Mouse (Mus musculus) midbrain, embryonic 12.5 days (tissue): ENCODE results near the gene Gm17349. TPM values are rescaled to one million over a fixed set of nuclear protein-coding genes. Genes with fewer than 3 reads are reported as not detected.
A peak's percentile ranks its signal among the peaks of the same experiment; 100 is the strongest.
"Not testable (repeated sequence)": the region's sequence is repeated elsewhere in the genome, so short reads cannot be mapped to it uniquely, and the experiment has no call there.

Experiments
- ATAC-seq: fragments of 200-750 bp; cut with Nextera tagmentation; 2 replicates; pipeline ENCODE4 v1.8.0; 2017; ENCODE audit warnings: low read depth, moderate TSS enrichment, moderate library complexity; ENCODE audit not compliant: low FRiP score
- H3K27ac ChIP-seq: fragments of 300-500 bp; sonication (generic); replicated peaks from 2 replicates; pipeline ENCODE4 v1.5.1; 2016; ENCODE audit warnings: mild to moderate bottlenecking
- H3K27me3 ChIP-seq: fragments of 300-500 bp; sonication (generic); 2 replicates; pipeline ENCODE4 v1.6.1; 2016; ENCODE audit warnings: mild to moderate bottlenecking
- H3K36me3 ChIP-seq: fragments of 300-500 bp; sonication (generic); 2 replicates; pipeline ENCODE4 v1.6.1; 2016
- H3K4me1 ChIP-seq: fragments of 300-500 bp; sonication (generic); 2 replicates; pipeline ENCODE4 v1.6.1; 2016
- H3K4me2 ChIP-seq: fragments of 300-500 bp; sonication (generic); replicated peaks from 2 replicates; pipeline ENCODE4 v1.6.1; 2016; ENCODE audit warnings: mild to moderate bottlenecking, moderate library complexity
- H3K4me3 ChIP-seq: fragments of 300-500 bp; sonication (generic); 2 replicates; pipeline ENCODE4 v1.5.1; 2016; ENCODE audit warnings: mild to moderate bottlenecking
- H3K9ac ChIP-seq: fragments of 300-500 bp; sonication (generic); replicated peaks from 2 replicates; pipeline ENCODE4 v1.6.1; 2016; ENCODE audit warnings: mild to moderate bottlenecking, moderate library complexity
- H3K9me3 ChIP-seq: fragments of 300-500 bp; sonication (generic); 2 replicates; pipeline ENCODE4 v1.6.1; 2016; ENCODE audit warnings: mild to moderate bottlenecking
- WGBS: fragments of 180-500 bp; shearing (Covaris S2); methylation state at CpG from one replicate; pipeline ENCODE4 v1.1.7; 2016; 5-methylcytosine and 5-hydroxymethylcytosine counted together
- polyA plus RNA-seq: library from polyadenylated mRNA; unstranded; fragments of >200 nt; fragmentation: Nextera tagmentation; extraction: Ambion mirVana; gene quantifications from 2 replicates; pipeline ENCODE4 v1.2.1, GENCODE M21; 2016

The Gm17349 gene
- polyA plus RNA-seq, 1 experiment from 2014 or later = not detected

- WGBS = 67% methylated on average over 5 of the region's 5 CpGs
Observed at GRCm38 (mm10) chr15:99703676-99704040, 1.6 kb downstream of the Gm17349 start.

GRCm38 (mm10) chr15:99703104-99703503 lies 2.2 kb downstream of the Gm17349 start:
- Histone ChIP-seq H3K27me3 (no peaks in the 10 kb centered on the region), H3K4me3 (peak overlapping the region; percentile 85), H3K4me1 (peaks cover 33% of the 10 kb centered on the region), H3K36me3 (peaks cover 41% of the 10 kb centered on the region), H3K27ac (peak overlapping the region; percentile 96), H3K4me2 (peak overlapping the region; percentile 91), H3K9me3 (no peaks in the 10 kb centered on the region), H3K9ac (peak overlapping the region; percentile 97)
- ATAC-seq = no peak
- WGBS = 57% methylated on average over 9 of the region's 9 CpGs

More at GRCm38 (mm10) chr15:99703676-99704040, 1.6 kb downstream of the Gm17349 start:
- Histone ChIP-seq H3K4me2 (peak overlapping the region; percentile 91), H3K4me1 (peaks cover 33% of the 10 kb centered on the region), H3K27ac (peak overlapping the region; percentile 96), H3K36me3 (peaks cover 47% of the 10 kb centered on the region), H3K27me3 (no peaks in the 10 kb centered on the region), H3K4me3 (peak overlapping the region; percentile 85), H3K9me3 (no peaks in the 10 kb centered on the region), H3K9ac (peak overlapping the region; percentile 97)
- no peak for ATAC-seq

- WGBS = under 1% methylated on average over 71 of the region's 71 CpGs
Observed at GRCm38 (mm10) chr15:99701999-99702900, 3.0 kb downstream of the Gm17349 start, which contains the start of gene Smarcd1. Gene Smarcd1, plus strand, starts transcription at chr15:99702129.

DNA sequence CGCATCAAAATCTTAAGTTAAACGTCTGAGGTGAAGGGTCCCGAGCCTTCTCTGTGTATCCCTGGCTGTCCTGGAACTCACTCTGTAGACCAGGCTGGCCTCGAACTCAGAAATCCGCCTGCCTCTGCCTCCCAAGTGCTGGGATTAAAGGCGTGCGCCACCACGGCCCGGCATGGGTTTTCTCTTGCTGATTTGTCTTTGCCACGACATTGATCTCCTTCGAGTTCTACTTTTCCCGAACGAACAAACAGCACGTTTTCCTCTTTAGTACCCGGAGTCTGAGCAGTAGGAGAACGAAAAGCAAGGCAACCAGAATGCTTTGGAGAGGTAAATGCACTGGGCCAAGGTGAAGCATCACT lies 3.7 kb downstream of the Gm17349 start:
- WGBS = 46% methylated on average over 16 of the region's 16 CpGs
- Histone ChIP-seq H3K4me3 (peak overlapping the region; percentile 85), H3K4me2 (peak overlapping the region; percentile 91), H3K27me3 (peaks cover 11% of the 10 kb centered on the region), H3K27ac (peak overlapping the region; percentile 96), H3K36me3 (peaks cover 38% of the 10 kb centered on the region), H3K4me1 (peaks cover 33% of the 10 kb centered on the region)
- not testable (repeated sequence) for H3K9ac ChIP-seq, H3K9me3 ChIP-seq
- peak; percentile 0; the same call in 1 of the 2 replicates for ATAC-seq

More at GRCm38 (mm10) chr15:99701999-99702900, 3.0 kb downstream of the Gm17349 start, which contains the start of gene Smarcd1:
- peaks cover 33% of the 10 kb centered on the region for H3K4me1 ChIP-seq
- H3K27me3 ChIP-seq = peaks cover 5% of the 10 kb centered on the region
- H3K9ac ChIP-seq = peak within 1 kb of the TSS; percentile 97
- H3K27ac ChIP-seq = peak within 1 kb of the TSS; percentile 96
- peak within 1 kb of the TSS; percentile 85 for H3K4me3 ChIP-seq
- peaks cover 38% of the 10 kb centered on the region for H3K36me3 ChIP-seq
- peak; percentile 94 for ATAC-seq
- no peaks in the 10 kb centered on the region for H3K9me3 ChIP-seq
- peak within 1 kb of the TSS; percentile 91 for H3K4me2 ChIP-seq

GRCm38 (mm10) chr15:99700219-99701106 lies 4.8 kb downstream of the Gm17349 start:
- H3K9ac ChIP-seq = no peak overlapping the region
- 90% methylated on average over 18 of the region's 18 CpGs for WGBS
- H3K27ac ChIP-seq = no peak overlapping the region
- peaks cover 36% of the 10 kb centered on the region for H3K36me3 ChIP-seq
- peaks cover 33% of the 10 kb centered on the region for H3K4me1 ChIP-seq
- ATAC-seq = no peak
- H3K9me3 ChIP-seq = no peaks in the 10 kb centered on the region
- no peak overlapping the region for H3K4me3 ChIP-seq
- peaks cover 19% of the 10 kb centered on the region for H3K27me3 ChIP-seq
- no peak overlapping the region for H3K4me2 ChIP-seq

GRCm38 (mm10) chr15:99699715-99700114 lies 5.6 kb downstream of the Gm17349 start:
- ATAC-seq = no peak
- Histone ChIP-seq H3K4me1 (peaks cover 30% of the 10 kb centered on the region), H3K4me2 (no peak overlapping the region), H3K9ac (no peak overlapping the region), H3K27ac (no peak overlapping the region), H3K4me3 (no peak overlapping the region), H3K9me3 (no peaks in the 10 kb centered on the region), H3K27me3 (peaks cover 23% of the 10 kb centered on the region), H3K36me3 (peaks cover 43% of the 10 kb centered on the region)
- 90% methylated on average over 10 of the region's 10 CpGs for WGBS

DNA sequence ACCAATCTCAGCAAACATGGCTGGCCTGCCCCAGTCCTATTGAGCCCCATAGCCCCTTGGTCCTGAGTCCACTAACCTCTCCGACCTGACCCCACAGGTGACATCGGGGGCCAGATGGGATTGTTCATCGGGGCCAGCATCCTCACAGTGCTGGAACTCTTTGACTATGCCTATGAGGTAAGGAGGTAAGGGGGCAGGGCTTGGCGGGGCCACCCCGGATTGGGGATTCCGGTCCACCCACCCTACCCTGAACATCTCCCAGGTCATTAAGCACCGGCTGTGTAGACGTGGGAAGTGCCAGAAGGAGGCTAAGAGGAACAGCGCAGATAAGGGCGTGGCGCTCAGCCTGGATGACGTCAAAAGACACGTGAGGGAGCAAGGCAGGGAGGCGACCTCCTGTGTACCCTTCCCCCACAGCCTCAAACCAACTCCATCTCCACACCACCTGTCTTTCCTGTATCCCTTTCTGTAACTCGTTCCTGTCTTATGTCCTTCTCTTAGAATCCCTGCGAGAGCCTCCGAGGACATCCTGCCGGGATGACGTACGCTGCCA lies 6.7 kb downstream of the Gm17349 start:
- peaks cover 34% of the 10 kb centered on the region for H3K36me3 ChIP-seq
- H3K27ac ChIP-seq = no peak overlapping the region
- H3K27me3 ChIP-seq = peaks cover 23% of the 10 kb centered on the region
- no peak overlapping the region for H3K4me2 ChIP-seq
- no peak overlapping the region for H3K4me3 ChIP-seq
- H3K9me3 ChIP-seq = no peaks in the 10 kb centered on the region
- WGBS = 40% methylated on average over 20 of the region's 20 CpGs
- peaks cover 30% of the 10 kb centered on the region for H3K4me1 ChIP-seq
- no peak for ATAC-seq
- no peak overlapping the region for H3K9ac ChIP-seq

GRCm38 (mm10) chr15:99697309-99697708 lies 8.0 kb downstream of the Gm17349 start:
- Histone ChIP-seq H3K4me1 (peaks cover 24% of the 10 kb centered on the region), H3K9me3 (no peaks in the 10 kb centered on the region), H3K27ac (no peak overlapping the region), H3K36me3 (peaks cover 33% of the 10 kb centered on the region; the same call in 1 of the 2 replicates), H3K4me2 (no peak overlapping the region), H3K27me3 (peaks cover 23% of the 10 kb centered on the region), H3K9ac (no peak overlapping the region), H3K4me3 (no peak overlapping the region)
- 51% methylated on average over 2 of the region's 2 CpGs for WGBS
- ATAC-seq = no peak

DNA sequence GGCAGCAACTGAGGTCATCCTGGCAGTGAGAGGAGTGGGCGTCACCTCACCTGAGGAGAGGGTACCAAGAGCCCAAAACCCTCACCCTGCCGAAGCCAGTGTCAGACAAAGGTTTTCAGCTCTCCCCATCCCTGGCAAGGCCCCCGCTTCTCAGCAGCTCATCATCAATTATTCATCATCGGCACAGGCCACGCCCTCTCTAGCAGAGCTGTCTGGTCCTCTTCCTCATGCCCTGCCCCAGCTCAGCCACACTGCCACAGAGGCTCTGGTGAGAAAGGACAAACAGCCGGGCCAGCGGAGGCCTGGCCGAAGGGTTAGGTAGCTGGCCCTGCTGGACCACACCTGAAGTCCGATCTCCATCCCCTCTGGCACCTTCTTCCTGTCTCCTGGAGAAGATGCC lies 13.3 kb downstream of the Gm17349 start:
- Histone ChIP-seq H3K36me3 (0 out of 2 replicates have a peak, but pooled peaks cover 19% of the 10 kb centered on the region), H3K4me1 (peaks cover 30% of the 10 kb centered on the region), H3K27me3 (peaks cover 15% of the 10 kb centered on the region), H3K9ac (peak overlapping the region; percentile 12; the same call in 1 of the 2 replicates), H3K27ac (0 out of 2 replicates have a peak overlapping the region, but pooled peaks have one; percentile 20), H3K4me2 (0 out of 2 replicates have a peak overlapping the region, but pooled peaks have one; percentile 6), H3K9me3 (no peaks in the 10 kb centered on the region), H3K4me3 (no peak overlapping the region)
- no peak for ATAC-seq
- 50% methylated on average over 9 of the region's 9 CpGs for WGBS

DNA sequence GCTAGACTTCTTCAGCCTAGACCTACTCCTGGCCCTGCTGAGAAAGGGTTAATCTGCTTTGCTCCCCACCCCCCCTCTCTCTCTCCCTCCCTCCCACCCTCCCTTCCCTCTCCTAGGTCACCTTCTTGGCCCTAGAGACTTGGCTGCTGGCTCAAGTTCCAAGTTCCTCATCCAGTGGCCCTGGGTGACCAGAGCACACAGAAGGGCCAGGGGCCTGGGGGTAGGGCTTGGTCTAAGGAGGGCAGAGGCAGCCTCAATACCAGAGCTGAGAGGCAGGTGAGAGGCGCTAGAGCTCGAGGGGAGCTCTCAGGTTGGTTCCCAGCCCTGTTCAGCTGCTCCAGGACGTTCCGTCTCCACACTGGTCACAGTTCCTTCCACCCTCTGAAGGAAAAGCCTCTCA lies 14.4 kb downstream of the Gm17349 start:
- no peak for ATAC-seq

GRCm38 (mm10) chr15:99688712-99689111 lies 16.6 kb downstream of the Gm17349 start:
- peak; percentile 67 for ATAC-seq
- Histone ChIP-seq H3K4me3 (no peak overlapping the region), H3K36me3 (no peaks in the 10 kb centered on the region), H3K4me2 (no peak overlapping the region), H3K27me3 (no peaks in the 10 kb centered on the region), H3K9ac (no peak overlapping the region), H3K4me1 (peaks cover 19% of the 10 kb centered on the region), H3K9me3 (no peaks in the 10 kb centered on the region), H3K27ac (0 out of 2 replicates have a peak overlapping the region, but pooled peaks have one; percentile 6)
- WGBS = 4% methylated on average over 4 of the region's 4 CpGs

More for the DNA sequence above, 14.4 kb downstream of the Gm17349 start:
- Histone ChIP-seq H3K36me3 (0 out of 2 replicates have a peak, but pooled peaks cover 10% of the 10 kb centered on the region), H3K27ac (no peak overlapping the region), H3K4me1 (peaks cover 30% of the 10 kb centered on the region), H3K4me2 (no peak overlapping the region), H3K9ac (0 out of 2 replicates have a peak overlapping the region, but pooled peaks have one; percentile 16), H3K4me3 (no peak overlapping the region), H3K9me3 (no peaks in the 10 kb centered on the region), H3K27me3 (peaks cover 5% of the 10 kb centered on the region; the same call in 1 of the 2 replicates)
- 13% methylated on average over 4 of the region's 4 CpGs for WGBS
